Mouse (Mus musculus) retina, postnatal 1 day (tissue): ENCODE results near the gene Efhc1.

Experiments
- DNase-seq: peaks from one replicate; pipeline ENCODE4 v3.0.0-alpha.2; 2012

Gene Efhc1

DNA sequence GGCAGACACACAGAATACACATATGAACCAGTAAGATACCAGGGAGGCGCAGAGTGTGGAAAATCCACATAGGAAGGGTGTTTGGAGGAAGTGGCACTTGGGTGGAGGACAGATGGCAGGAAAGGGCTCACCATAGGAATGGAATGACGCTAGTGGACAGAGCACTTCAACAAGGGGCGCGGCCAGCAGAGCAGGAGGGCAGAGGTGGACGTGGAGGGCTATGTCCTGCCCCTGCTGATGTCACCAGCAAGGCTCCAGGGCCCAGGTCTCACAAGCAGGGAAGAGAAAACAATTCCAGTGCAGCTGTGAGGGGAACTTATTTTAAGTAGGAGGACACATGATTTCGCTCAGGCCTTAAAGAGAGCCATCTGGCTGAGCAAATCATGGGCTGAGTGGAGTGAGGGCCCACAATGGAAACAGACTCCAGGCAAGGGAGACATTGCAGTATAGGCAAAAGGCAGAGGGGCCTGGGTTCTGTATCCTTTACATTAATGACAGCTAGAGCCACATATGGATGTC, 58.9 kb downstream of the Efhc1 start:
- no peak for DNase-seq

DNA sequence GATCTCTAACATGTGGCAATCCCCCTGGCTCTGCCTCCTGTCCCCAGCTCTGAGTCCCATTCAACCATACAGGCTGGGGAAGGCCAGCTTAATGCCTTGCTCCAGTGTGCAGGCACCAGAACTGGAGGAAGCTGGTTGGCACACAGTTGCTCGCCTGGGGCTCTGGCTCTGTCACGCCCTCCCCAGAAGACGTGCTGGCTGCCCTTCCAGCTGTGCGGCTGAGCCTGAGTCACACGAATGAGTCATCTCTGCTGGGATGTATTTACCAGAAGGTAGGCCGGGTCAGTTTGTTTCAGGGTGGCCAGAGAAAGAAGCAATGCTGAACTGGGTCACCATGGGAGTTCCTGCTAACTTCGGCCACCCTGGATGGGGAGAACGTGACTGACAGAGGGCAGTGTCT, 63.0 kb downstream of the Efhc1 start:
- no peak for DNase-seq

DNA sequence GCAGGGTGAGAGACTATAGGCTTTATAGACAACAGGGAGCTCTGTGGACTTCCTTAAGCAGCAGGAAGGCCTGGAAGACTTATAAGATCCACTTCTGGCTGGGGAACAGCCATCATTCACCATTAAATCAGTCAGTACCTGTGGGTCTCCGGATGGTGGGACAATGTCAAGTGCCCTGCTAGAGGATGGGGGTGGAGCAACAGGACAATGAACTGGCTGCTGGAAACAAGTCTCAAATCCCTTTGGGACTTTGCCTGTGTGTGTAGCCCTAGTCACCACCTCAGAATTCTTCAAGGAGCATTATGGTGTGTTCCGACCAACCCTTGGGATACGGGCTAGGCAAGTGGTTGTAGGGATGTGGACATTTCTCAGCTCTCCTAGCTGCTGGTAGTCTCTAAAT, 71.7 kb downstream of the Efhc1 start:
- no peak for DNase-seq

DNA sequence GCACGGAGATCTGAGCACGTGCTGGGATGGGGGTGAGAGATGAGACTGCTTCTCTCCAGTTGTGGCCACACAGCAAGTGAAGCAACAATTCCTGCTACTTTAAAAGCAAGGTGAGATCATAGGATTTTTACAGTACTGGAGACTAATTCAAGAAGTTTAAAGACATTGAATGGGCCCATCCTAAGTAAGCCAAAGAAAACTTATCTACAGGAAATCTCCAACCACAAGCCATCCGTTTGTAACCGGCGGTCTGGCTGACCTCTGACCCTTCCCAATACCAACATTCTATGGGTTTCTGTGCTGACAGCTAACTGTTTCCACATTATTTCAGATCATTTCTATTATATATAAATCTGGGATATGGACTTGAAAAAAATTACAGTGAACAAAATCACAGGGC, 73.8 kb downstream of the Efhc1 start:
- no peak for DNase-seq

DNA sequence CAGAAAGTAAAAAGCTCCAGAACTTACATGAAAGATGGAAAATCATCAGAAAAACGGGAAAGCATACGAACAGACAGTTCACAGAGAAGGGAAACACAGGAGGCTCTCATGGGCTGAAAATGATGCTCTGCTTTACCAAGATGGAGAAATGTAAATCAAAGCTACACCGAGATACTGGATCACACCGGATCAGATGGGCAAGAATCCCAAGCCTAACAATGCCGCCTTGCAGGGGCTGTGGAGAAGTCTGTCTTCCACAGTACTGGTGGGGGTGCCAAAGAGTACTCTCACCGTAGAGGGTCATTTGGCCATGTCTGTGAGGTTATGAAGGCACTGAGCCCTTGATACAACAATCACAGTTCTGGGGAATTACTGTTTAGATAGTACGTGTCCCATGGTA, 75.1 kb downstream of the Efhc1 start:
- DNase-seq, result no peak

DNA sequence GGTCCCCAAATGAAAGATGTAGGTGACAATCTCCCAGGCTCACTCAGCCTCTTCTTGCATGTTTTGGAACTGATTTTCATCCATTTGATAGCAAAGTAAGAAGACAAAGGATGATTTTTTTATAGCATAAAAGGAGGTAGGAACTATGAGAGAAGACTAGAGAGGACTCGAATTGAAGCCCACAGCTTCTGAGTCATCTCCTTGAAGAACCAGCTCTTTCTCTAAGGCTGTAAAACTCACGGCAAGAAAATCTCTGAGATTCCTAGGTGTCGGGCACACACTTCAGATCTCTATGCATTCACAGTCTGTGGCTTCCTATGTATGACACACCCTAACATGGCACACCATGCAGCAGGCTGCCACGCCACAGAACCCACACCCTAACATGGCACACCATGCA, 77.6 kb downstream of the Efhc1 start:
- no peak for DNase-seq

DNA sequence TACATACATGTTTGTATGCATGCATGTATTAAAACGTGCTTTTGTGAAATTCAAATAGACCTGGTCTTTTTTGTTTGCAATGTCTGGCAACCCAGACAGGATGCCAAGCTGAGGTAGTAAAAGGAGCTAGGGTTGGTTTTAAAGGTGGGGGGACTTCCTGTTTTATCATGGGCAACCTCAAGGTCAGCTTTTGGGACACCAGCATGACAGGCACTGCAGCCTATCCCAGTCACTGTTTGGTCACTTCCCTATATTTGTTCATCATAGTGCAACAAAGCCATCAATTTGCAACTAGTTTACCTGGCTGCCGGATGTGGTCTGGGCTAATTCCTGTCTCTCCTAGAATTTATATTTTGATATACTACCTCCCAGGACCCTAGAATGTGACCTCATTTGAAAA, 80.2 kb downstream of the Efhc1 start:
- no peak for DNase-seq

DNA sequence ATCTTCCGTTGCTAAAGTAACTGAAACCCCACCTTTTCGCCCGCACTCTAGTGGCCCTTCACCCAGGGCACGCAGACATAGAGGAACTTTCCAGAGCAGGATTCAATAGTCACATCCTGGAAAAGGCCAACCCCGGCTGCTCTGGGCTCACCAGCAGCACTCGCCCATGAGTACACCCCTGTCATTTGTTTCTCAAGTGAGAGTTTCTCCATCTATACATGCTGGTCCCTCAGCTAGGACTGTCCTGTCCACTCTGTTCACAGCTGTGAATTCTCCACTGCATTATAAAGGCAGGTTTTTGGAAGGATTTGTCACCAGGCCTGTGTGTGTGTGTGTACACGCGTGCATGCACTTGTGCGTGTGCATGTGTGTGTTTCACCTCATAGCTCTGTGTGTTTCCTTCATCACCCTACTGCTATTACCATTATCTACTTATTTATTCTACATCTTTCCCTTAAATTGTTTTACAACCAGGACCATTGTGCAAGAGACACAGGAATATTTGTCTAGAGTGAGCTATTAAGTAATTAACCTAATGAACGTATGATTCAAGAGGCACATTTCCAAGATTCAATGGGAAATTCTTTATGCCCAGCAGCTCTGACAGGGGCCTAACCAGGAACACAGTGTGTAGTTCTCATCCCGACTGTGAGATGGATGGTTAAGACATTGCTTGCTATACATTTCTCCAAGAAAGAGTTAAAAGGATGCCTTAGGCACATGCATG, 81.8 kb downstream of the Efhc1 start:
- no peak for DNase-seq

DNA sequence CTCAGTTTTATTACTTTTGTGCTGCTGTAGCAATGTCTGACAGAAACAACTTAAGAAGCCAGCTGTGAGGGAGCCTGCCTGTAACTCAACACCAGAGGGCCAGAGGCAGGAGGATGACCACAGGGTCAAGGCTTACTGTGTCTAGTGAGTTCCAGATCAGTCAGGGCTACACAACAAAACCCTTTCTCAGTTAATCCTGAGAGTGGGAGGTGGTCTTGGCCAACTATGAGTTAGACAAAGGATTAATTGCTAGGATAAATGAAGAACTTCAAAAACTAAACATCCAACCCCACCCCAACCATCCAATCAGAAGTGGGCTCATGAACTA, 82.3 kb downstream of the Efhc1 start:
- no peak for DNase-seq

DNA sequence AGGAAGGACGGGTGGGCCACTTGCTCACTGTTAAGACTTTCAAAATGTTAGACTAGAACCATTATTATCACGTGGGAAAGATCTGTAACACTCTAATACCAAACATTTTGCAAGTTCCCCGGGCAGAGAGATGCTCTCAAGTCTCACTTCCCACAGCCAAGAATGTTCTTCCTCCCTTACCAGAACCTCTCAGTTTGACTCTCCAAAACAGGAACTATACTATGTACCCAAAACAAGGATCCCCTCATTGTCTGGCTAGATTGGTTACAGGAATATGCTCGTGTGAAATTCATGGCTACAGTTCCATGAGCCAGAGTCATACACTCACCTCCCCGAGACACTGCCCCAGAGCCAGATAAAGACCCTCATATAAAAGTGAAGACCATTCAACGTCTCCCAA, 84.5 kb downstream of the Efhc1 start:
- DNase-seq, result no peak

DNA sequence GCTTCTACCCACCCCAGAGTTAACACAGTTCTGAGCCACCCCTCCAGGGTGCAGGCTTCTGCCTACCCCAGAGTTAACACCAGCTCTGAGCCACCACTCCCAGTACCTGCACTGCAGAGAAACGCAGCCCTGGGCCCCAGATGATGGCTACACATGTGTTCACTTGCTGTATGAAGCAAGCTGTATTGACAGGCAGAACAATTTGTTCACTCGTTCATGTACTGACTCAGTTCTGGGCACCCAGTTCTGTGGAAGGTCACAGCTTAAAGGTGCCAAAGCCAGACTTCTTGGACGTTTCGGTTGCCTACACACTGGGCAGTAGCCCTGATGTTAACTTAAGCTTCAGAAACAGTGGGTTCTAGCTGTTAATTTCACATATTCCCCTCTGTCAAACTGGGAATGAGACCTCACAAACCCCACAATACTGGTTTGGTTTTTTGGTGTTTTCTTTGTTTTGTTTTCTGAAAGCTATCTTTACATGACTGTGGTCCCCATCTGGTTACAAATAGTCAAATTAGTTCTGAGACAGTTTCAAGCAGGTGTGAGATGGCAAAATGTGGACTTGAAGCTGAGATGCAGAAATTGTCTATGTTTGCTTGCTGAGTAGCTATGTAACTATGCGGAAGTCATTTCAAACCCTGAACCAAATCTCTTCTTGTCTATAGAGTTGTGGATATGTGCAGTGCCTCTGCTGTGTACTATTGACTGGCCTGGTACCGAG, 86.6 kb downstream of the Efhc1 start:
- DNase-seq, result no peak

DNA sequence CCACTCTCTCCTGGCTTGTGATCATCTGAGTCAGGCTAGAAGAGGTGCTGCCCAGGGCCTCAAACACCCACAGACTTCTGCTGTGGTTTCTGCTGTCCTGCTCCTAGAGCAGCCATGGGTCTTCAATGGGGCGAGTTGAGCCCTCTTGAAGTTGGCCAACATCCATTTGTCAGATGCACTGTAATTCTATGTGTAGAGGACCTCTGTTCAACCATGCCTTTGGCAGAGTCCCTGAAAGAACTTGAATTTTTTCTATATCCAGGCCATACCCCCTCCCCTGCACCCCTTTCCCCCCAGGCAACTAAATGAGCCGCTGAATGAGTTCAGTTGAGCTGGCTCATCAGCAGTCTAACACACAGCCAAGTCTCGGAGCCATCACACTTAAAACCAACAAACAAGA, 88.1 kb downstream of the Efhc1 start:
- no peak for DNase-seq

DNA sequence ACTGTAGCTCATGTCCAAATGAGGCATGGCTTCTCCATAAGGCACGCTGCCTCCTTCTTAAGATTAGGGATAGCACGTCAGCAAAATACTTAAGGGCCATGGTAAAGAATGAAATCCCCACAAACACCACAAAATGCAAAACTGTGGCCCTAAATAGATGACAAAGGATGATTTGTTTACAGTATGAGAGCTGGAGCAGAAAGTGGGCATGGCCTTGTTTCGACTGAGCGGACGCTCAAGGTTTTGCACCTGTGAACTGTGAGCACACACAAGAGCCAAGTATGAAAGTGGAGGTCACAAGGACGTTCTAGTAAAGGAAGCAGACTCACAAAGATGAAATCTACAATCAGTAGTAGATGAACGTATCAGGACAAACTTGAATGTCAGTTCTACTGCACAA, 88.7 kb downstream of the Efhc1 start:
- no peak for DNase-seq
